Mouse (Mus musculus): ENCODE results near the gene Gprc5a.

Gene Gprc5a

GRCm38 (mm10) chr6:135074405-135074947 is 9.0 kb downstream of the Gprc5a start:
- no peak for DNase-seq

DNA sequence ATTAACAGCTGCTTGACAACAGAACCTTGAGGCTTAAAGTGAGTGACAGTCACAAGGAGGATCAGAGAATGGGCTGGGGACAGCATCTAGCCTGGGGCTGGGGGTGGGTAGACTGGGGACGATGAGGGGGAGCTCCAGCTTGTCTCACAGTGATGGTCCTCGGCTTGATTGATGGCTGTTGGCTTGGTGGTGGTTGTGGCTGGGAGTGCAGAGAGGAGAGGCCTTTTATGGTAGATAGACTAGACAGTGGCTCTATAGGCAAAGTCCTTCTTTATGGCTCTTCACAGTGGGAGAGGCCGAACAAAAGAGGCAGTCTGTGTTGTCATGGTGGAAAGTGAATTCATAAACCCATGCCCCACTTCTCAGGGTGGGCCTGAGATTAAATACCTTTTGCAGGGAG is 10.8 kb downstream of the Gprc5a start:
- DNase-seq, result no peak

- no peak for DNase-seq
Measured at GRCm38 (mm10) chr6:135078420-135078819, 13.0 kb downstream of the Gprc5a start.

GRCm38 (mm10) chr6:135083991-135084502 is 18.6 kb downstream of the Gprc5a start:
- DNase-seq, result no peak

GRCm38 (mm10) chr6:135085703-135086102 is 20.3 kb downstream of the Gprc5a start:
- DNase-seq, result no peak

DNA sequence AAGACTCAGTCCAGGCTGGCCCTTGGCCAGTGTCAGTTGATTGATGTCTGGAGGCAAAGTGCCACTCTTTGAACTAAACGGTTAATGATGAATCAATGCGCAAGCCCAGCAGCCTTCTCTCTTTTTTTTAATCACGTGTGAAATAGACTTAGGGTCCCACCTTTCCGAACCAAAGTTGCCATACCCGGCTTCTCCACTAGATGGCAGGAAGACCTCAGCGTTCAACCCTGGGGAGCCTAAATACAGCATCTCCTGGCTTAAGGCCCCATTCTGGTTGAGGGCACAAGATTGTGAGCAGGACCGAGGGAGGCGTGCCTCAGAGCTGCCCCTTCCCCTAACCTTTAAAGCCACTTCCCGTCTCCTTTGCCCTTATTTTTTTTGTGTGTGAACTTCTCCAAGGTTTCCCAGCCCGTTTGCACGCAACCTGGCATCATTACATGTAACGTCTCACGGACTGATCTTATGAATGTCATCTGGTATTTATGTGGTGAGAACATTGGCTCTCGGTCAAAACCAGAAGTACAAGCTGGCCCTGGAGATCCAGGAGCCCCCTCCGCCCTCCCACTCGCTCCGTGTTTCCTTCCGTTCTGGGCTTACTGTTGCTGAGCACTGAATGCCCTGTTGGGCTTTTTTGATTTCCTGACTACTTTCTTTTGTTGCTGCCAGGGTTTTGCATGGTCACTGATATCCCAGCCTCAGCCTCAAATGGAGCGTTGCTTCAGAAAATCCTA is 22.4 kb downstream of the Gprc5a start:
- peak; percentile 47 for DNase-seq

DNA sequence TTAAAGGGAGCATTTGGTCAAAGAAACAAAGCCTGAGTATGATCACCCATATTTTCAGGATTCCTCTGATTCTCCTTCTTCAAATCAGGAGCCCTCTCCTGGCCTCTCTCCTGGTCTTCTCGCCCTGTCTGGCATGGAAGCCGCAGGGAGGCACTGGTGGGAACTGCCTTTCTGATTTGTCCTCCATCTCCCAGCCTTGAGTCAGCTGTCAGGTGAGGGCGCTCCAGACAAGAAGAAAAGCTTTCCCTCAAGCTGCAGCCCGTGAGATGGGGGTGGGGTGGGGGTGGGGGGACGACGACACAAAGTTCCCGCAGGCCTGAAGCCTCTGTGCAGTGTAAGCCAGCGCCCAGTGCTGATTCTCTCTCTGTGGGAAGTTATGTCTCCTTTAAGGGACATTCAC is 24.3 kb downstream of the Gprc5a start:
- no peak for DNase-seq

DNA sequence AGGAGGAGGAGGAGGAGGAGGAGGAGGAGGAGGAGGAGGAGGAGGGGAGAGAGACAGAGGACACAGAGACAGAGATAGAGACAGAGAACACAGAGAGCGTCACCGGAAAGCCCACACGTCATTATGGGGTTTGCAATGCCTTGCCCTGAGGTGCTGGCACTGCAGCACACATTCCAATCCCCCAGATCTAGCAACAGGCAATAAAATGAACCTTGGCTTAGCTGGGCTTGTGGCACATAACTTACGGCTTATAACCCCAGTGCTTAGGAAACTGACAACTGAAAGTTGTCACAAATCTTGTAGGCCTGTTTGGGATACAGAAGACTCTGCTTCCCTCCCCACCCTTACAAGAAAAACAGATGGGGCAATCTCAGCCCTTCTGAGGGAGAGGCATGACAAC is 25.2 kb downstream of the Gprc5a start:
- no peak for DNase-seq

DNA sequence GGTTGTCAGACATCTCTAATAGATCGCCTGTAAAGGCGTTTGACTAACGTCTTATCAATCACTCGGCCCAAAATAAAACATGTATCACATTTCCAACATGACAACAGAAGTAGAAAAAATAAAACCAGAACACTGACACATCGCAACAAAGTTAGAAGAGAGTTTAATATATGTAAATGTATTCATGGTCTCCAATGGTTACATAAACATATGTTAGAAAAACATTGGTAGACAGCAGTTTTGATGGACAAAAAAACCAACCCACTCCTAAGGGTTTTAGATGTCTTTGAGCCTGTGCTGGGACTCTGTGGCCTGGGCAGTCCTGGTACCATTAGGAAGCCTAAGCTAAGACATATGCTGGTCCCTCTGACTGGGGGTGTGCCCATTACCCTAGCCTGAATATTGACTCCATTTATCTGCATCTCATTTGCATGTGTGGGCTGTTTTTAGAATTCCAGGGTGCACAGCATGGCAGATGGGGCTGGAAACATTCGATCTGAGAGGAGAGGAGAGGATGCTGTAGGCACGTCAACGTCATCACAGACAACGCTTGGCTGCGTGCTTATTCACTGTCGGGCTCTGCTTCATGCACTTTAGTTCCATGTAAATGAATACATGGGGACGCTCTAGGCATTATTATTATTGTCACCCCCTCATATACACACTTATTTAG is 27.5 kb downstream of the Gprc5a start:
- no peak for DNase-seq

DNA sequence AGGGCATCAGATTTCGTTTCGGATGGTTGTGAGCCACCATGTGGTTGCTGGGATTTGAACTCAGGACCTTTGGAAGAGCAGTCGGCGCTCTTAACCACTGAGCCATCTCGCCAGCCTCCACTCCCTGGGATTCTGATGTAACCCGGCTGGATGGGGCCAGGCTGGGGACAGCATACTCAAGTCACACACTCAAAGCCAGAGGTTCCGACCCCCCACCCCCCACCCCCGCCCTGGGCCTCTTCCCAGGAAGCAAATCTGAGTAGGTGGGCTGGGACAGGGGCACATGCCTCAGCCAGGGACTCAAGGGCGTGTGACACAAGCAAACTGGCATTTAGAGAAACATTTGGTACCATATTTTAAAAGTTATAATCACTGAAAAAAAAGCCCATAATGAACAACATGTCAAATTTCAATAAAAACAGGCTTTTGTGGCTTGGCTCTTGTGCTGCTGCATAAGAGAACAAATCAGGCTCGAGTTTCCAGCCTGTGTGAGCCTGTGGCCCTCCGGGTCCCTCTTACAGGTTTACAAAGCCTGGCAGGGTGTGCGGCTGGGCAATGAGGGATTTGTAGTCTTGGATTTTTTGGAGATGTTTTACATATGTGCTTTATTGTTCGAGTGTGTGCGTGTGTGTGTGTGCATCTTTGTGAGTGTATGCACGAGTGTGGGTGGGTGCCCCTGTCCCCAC is 35.5 kb downstream of the Gprc5a start:
- no peak for DNase-seq

DNA sequence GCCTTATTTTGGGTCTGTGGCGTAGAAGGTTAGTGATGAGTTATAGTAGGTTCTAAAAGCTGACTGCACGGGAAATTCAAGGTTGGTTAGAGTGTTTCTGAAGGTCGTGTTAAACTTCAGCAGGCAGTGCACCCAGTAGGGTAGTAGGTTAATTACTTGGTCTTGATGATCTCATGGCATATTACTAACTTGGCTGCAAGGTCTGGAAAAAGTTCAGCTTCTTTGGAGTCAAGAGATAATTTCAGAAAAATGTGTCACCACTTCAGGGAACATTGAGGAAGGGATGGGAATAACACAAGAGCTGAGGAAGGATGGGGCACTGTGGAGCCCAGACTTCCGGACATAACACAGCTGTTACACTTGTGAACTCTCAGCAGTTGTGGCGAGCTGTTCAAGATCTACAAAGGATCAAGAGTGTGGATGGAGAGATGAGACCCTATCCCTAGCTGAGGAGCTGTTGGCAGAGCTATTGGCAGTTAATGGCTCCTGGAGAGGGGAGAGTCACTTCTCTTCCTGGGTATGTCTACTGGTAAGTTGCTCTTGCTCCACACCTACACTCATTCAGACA is 37.4 kb downstream of the Gprc5a start:
- DNase-seq, result no peak

DNA sequence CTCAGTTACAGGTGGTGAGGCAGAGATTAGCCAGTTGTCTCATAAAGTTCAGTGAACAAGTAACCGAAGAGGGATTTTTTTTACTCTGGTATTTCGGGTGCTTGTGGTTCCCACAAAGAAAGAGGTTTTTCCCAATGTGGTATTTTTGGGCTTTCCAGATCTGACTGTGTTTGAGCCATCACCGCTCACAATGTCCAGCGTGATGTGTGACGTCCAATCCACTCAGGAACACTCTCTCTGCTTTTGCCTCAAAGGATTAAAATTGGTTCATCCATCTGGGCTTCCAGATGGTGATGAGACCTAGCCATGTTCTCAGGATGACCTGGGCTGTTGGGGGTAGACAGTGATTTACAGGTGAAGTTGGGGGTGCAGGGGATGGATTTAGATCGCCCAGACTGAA is 41.6 kb downstream of the Gprc5a start:
- DNase-seq, result no peak

DNA sequence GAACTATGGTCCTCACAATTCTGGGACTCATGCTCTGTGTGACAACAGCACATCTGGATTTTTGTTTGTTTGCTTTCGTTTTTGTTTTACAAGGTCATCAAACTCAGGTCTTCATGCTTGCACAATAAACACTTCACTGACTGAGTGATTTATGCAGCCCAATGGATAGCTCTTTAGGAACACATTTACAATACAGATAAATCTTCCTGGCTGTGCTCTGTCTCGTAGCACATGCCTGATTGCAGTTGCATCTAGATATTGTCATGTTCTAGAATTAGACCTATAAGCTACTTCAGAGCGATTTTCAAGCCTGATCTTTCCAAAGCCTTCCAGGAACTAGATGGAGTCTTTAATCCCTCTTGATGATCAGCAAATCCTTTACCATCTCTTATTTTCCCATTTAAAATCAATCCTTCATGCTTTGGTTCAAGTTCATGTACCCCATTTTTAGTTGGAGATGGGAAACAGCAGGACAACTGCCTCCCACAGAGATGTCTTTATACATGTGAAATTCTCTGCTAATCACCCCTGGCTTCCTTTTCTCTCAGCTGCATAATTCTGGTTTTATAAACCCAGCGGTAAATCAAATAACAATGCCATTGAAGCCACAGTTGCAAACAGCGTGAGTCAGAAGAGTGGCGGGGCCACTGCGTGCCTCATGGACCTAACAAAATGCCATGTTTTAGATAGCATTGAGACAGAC is 47.1 kb downstream of the Gprc5a start:
- no peak for DNase-seq

GRCm38 (mm10) chr6:135113114-135113436 is 47.6 kb downstream of the Gprc5a start:
- no peak for DNase-seq

DNA sequence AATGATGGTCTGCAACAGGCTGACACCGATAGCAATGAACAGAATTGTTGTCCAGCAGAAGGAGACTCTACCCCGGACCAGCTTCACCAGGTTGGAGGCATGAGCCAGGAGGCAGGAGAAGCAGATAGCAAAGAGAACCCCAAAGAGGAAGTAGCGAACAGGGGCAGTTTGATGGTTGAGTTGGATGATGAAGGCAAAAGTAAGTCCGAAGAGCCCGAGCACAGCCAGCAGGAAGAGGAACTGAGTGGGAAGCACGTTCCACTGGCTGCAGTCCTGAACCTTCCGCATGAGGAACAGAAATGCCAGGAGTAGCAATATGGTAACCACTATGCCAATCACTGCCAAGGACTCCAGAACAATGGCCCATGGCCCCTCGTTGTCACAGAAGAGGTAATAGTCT is 51.0 kb downstream of the Gprc5a start:
- no peak for DNase-seq

- DNase-seq, result no peak
Measured at GRCm38 (mm10) chr6:135118183-135118582, 52.7 kb downstream of the Gprc5a start, which contains the start of gene Gprc5d. Gene Gprc5d (minus strand): TSS chr6:135118283.

- DNase-seq, result no peak
Measured at GRCm38 (mm10) chr6:135124755-135125380, 59.4 kb downstream of the Gprc5a start.

GRCm38 (mm10) chr6:135133086-135133485 is 67.6 kb downstream of the Gprc5a start:
- DNase-seq, result no peak

DNA sequence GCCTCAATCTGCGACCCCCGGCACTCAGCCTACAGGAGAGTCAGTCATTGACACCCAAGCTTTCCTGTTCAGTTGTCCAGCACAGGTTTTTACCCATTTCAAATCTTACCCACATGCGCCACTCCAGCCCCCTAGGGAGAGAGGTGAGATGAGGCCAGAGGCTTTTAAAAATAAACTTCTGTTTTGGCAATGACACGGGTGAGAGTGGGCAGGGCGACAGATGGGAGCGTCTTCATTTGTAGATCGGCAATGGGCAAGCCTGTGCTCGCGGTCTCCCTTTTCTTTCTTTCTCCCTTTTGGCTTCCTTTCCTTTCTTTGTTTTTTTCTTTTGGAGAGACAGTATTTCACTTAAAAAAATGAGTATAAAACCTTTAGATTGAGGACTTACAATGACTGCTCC is 68.0 kb downstream of the Gprc5a start:
- no peak for DNase-seq

Measured in cerebellum, adult 9-11 months (tissue).